Mouse (Mus musculus) testis, postnatal 14 days (tissue): ENCODE measurements around the gene Tmem209.

Experiments used
- DNase-seq: peaks from one replicate; pipeline ENCODE4 v3.0.0; 2021; ENCODE audit warnings: low spot score

The Tmem209 gene

DNA sequence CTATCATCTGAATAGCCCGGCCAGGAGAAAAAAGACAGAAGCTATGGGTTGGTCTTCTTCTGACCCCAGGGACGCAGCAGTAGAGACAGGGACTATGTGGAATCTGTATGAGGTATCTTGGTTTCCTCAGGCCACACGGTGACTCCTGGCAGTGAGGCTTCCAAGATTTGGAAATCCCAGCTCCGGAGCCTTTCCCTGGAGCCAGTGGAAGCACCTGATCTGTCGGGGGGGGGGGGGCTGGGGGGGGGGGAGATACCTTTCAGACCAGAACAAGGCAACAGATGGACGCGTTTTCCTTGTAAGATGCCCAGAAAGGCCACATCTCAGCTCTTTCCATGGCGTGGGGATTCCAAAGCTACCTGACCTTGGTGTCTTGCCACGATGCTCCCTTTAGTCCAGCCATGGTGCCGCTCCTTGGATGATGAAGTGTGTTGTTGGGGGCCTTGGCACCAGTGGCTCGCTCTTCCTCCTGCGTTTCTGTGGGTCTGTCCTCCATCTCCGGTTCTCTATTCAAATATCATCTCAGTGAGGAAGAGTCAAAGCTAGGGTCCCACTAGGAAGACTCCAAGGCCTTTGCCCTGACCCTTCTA lies 47.7 kb downstream of the Tmem209 start:
- DNase-seq, result no peak

GRCm38 (mm10) chr6:30460750-30461446 lies 48.7 kb downstream of the Tmem209 start:
- peak; percentile 77 for DNase-seq

GRCm38 (mm10) chr6:30459811-30460749 lies 49.5 kb downstream of the Tmem209 start:
- DNase-seq, result peak; percentile 79

GRCm38 (mm10) chr6:30459056-30459747 lies 50.4 kb downstream of the Tmem209 start:
- DNase-seq, result no peak

DNA sequence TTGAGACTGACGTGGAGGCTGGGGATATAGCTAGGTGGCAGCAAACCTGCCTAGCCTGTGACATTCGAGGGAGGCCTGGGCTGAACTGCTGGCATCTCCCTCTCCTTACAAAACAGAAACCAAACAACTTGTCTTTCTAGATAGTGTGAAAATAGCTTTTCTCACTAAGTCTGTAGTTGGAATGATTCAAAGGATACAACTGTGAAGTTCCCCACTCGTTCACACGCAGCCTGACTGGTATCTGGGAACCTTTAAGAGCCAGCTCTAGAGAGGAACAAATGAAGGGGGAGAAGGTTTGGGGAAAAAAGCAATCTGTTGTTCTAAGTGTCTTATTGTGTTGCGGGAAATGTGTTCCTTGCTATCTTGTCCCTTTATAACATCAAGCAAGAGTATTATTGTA lies 51.0 kb downstream of the Tmem209 start:
- no peak for DNase-seq

GRCm38 (mm10) chr6:30456991-30457390 lies 52.6 kb downstream of the Tmem209 start:
- no peak for DNase-seq

GRCm38 (mm10) chr6:30439576-30439975 lies 70.0 kb downstream of the Tmem209 start:
- no peak for DNase-seq

- DNase-seq, result no peak
Observed at GRCm38 (mm10) chr6:30437054-30437453, 72.5 kb downstream of the Tmem209 start.

DNA sequence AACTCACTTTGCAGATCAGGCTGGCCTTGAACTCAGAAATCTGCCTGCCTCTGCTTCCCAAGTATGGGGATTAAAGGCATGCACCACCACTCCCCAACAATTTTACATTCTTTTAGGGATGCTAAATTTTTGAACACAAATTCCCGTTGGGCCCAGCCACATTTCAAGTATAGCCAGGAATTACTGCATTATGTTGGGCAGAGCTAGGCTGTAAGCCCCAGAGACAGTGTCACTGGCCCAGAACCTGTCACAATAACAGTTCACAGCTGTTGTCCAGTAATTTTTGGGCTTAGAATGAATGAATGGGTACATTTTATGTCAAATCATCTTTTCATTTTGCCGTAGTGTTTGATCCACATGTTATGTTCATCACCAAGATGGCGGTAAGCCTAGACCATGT lies 73.1 kb downstream of the Tmem209 start:
- DNase-seq, result no peak

GRCm38 (mm10) chr6:30432461-30433192 lies 77.0 kb downstream of the Tmem209 start:
- DNase-seq, result no peak
